ENCODE assay signal across 8 mouse cellular contexts in genomic region chrX:41910981-41911380, GRCm38 (mm10). TPM values are rescaled to one million over a fixed set of nuclear protein-coding genes. Genes with fewer than 3 reads are reported as not detected.
DNase-seq lines count a peak whose midpoint lies in the region; ATAC-seq and TF ChIP-seq lines count a peak whose summit lies in the region.

No protein-coding gene starts in this region.

- H3K36me3 ChIP-seq in heart, embryonic 11.5 days (ENCODE audit: control insufficient read depth, insufficient read depth, low read length): no peaks in the 10 kb centered on the region
- no peaks in the 10 kb centered on the region for H3K36me3 ChIP-seq in heart, embryonic 13.5 days
- no peaks in the 10 kb centered on the region for H3K36me3 ChIP-seq in midbrain, embryonic 10.5 days

- no peaks in the 10 kb centered on the region; the same call in 1 of the 2 replicates for H3K4me1 ChIP-seq in heart, embryonic 11.5 days (ENCODE audit: control insufficient read depth, insufficient read depth, low read length)
- H3K4me1 ChIP-seq in cortical plate, adult 2 months (ENCODE audit: control insufficient read depth, insufficient read depth, low read length): no peaks in the 10 kb centered on the region; the same call in 1 of the 2 replicates
- H3K4me1 ChIP-seq in heart, embryonic 13.5 days: peaks cover 20% of the 10 kb centered on the region
- H3K4me1 ChIP-seq in midbrain, embryonic 10.5 days: peaks cover 9% of the 10 kb centered on the region

- ATAC-seq in heart, embryonic 11.5 days (replicated peaks; ENCODE audit: insufficient number of reproducible peaks, low FRiP score, low TSS enrichment): peak; percentile 49; the same call in 1 of the 2 replicates
- ATAC-seq in heart, embryonic 13.5 days (ENCODE audit: extremely low read depth, insufficient number of reproducible peaks, low FRiP score, low TSS enrichment): 0 out of 2 replicates have a peak, but pooled peaks have one; percentile 13

- TF ChIP-seq CTCF in cortical plate, adult 2 months (IDR thresholded peaks at IDR 0.05; ENCODE audit: extremely low read depth, insufficient read depth, low read length): no peak

- peak overlapping the region; percentile 85 for H3K27ac ChIP-seq in heart, embryonic 11.5 days (ENCODE audit: low read depth, low read length)
- no peak overlapping the region for H3K27ac ChIP-seq in cortical plate, adult 2 months (ENCODE audit: insufficient read depth, low read length)
- H3K27ac ChIP-seq in heart, embryonic 13.5 days (replicated peaks): peak overlapping the region; percentile 87
- H3K27ac ChIP-seq in midbrain, embryonic 10.5 days (replicated peaks): peak overlapping the region; percentile 95

- H3K4me2 ChIP-seq in heart, embryonic 11.5 days: peak overlapping the region; percentile 58
- H3K4me2 ChIP-seq in heart, embryonic 13.5 days: peak overlapping the region; percentile 74

- WGBS in heart, embryonic 11.5 days (ENCODE audit: insufficient replicate concordance): 16% methylated on average over 24 of the region's 24 CpGs
- WGBS in heart, embryonic 13.5 days: 9% methylated on average over 24 of the region's 24 CpGs
- WGBS in midbrain, embryonic 10.5 days: 26% methylated on average over 24 of the region's 24 CpGs

- DNase-seq in heart, adult 8-10 months (ENCODE audit: low spot score): no peak
- DNase-seq in T-cell, adult 2 months (ENCODE audit: low spot score): peak; percentile 1
- DNase-seq in kidney, postnatal 14 days: peak; percentile 11
- no peak for DNase-seq in midbrain, embryonic 10.5 days (ENCODE audit: low spot score)
- DNase-seq in thymus, postnatal 10 days (ENCODE audit: low spot score in 2 of 2): peak; percentile 3 to 20

- peak overlapping the region; percentile 75 for H3K9ac ChIP-seq in heart, embryonic 11.5 days (ENCODE audit: low read depth, low read length)
- peak overlapping the region; percentile 86 for H3K9ac ChIP-seq in heart, embryonic 13.5 days

- H3K9me3 ChIP-seq in heart, embryonic 11.5 days (replicated peaks; ENCODE audit: control insufficient read depth, low read length): no peaks in the 10 kb centered on the region; the same call in 1 of the 2 replicates
- H3K9me3 ChIP-seq in heart, embryonic 13.5 days: no peaks in the 10 kb centered on the region
- 0 out of 2 replicates have a peak, but pooled peaks cover 4% of the 10 kb centered on the region for H3K9me3 ChIP-seq in midbrain, embryonic 10.5 days (replicated peaks)

- TF ChIP-seq POLR2A in cortical plate, adult 2 months (IDR thresholded peaks at IDR 0.05; ENCODE audit: extremely low read depth, insufficient read depth, low read length): no peak

- H3K4me3 ChIP-seq in heart, embryonic 11.5 days (ENCODE audit: low read depth, low read length): peak overlapping the region; percentile 70
- peak overlapping the region; percentile 82 for H3K4me3 ChIP-seq in cortical plate, adult 2 months (ENCODE audit: insufficient read depth, low read length)
- H3K4me3 ChIP-seq in heart, embryonic 13.5 days: peak overlapping the region; percentile 76
- H3K4me3 ChIP-seq in midbrain, embryonic 10.5 days: peak overlapping the region; percentile 68

- no peaks in the 10 kb centered on the region for H3K27me3 ChIP-seq in heart, embryonic 11.5 days (ENCODE audit: control insufficient read depth, insufficient read depth, low read length)
- no peaks in the 10 kb centered on the region for H3K27me3 ChIP-seq in heart, embryonic 13.5 days (replicated peaks)
- no peaks in the 10 kb centered on the region for H3K27me3 ChIP-seq in midbrain, embryonic 10.5 days (ENCODE audit: low read depth, poor library complexity, severe bottlenecking)

RNA-seq across cellular contexts. Expression of gene Thoc2, which starts 9.5 kb away (rescaled TPM):
- polyA plus RNA-seq in heart, embryonic 11.5 days (2014; fragmentation: Nextera tagmentation; extraction: Ambion mirVana): 64.4 and 72.5 TPM in 2 replicates
- total RNA-seq in heart, adult 8-10 months (2022): 10 to 100 TPM; 19.5 to 31.6 (median 29.7) TPM
- 31.3 and 33.9 TPM in 2 replicates for polyA plus RNA-seq in cortical plate, adult 2 months (2012; rRNA removed)
- 43.3 and 45.8 TPM in 2 replicates for polyA plus RNA-seq in heart, embryonic 13.5 days (2015; fragmentation: Nextera tagmentation; extraction: Ambion mirVana)
- 79.9 and 88.5 TPM in 2 replicates for polyA plus RNA-seq in midbrain, embryonic 10.5 days (2016; fragmentation: Nextera tagmentation; extraction: Ambion mirVana)

Comparison
In these comparisons a context has a peak if more than half of its experiments do, and no peak if none do; other contexts are left out.
1. DNase-seq: peak in T-cell, adult 2 months (single experiment), kidney, postnatal 14 days (single experiment) and thymus, postnatal 10 days (2 of 2); none in heart, adult 8-10 months (single experiment) and midbrain, embryonic 10.5 days (single experiment).
2. Peak in every context shown above with its lines, with median percentiles within 50 percentile points of each other: H3K4me3 ChIP-seq.